Mouse (Mus musculus): ENCODE results near the gene Scaper.

DNA sequence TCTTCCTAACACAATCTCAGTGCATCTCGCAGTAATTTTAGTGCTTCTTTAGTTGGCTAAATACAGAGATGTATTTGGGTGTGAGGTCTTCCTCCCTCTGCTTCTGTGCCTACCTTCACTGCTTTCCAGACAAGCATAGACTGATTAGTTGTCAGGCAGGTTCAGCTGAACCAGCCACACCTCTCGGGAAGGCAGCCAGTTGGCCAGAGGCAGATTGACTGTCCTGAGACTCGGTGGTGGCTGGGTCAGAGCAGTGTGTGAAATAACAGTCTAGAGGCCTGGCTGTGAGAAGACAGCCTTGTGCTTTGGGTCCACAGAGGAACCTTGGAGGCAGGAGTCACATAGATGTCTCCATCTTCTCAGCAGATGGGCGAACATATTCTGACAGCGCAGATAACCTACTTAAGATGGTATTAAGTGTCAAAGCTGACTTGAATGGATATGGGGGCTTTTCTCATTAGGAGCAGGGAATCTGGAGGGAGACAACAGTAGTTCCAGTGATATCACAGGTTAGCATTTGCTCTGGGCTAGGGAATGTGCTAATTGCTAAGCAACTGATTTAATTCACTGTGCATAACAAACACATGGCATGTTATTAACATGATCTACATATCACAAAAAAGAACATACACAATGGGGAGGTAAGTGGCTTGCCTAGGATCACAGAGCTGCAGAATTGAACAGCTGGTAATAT is 369.3 kb downstream of the Scaper start:
- TF ChIP-seq CTCF (IDR thresholded peaks at IDR 0.05) = no peak
- TF ChIP-seq EP300 (IDR thresholded peaks at IDR 0.05) = no peak

Data from lung, postnatal 0 days (tissue).